Mouse (Mus musculus) kidney, postnatal 36 days (tissue): ENCODE measurements at regions not wholly inside any gene's neighbourhood (a gene's known extent, or its start where the extent isn't known, plus 50 kb on each side); places are given as distances from the start of the nearest gene placed in this dataset.
A peak's percentile ranks its signal among the peaks of the same experiment; 100 is the strongest.

Experiments
- DNase-seq, 2 experiments: peaks; one replicate each; pipeline ENCODE4 v3.0.0; 2021 to 2022; ENCODE audit warnings: mixed read lengths in 2 of 2

- DNase-seq = no peak
Observed at GRCm38 (mm10) chrX:106985684-106986083, 65.3 kb downstream of the Lpar4 start.

- DNase-seq = no peak
Observed at GRCm38 (mm10) chrX:106986794-106987193, 66.4 kb downstream of the Lpar4 start.

GRCm38 (mm10) chrX:106987779-106988178 is 67.4 kb downstream of the Lpar4 start:
- no peak for DNase-seq

- DNase-seq = no peak
Observed at GRCm38 (mm10) chrX:107004496-107004895, 83.8 kb upstream of the P2ry10 start.

- DNase-seq = no peak
Observed at GRCm38 (mm10) chrX:107008968-107009367, 79.3 kb upstream of the P2ry10 start.

GRCm38 (mm10) chrX:107012615-107013014 is 75.7 kb upstream of the P2ry10 start:
- DNase-seq = no peak

GRCm38 (mm10) chrX:107015335-107015734 is 73.0 kb upstream of the P2ry10 start:
- peak in 1 of 2 experiments; percentile 5 for DNase-seq

- DNase-seq = no peak
Observed at GRCm38 (mm10) chrX:107031726-107032125, 56.6 kb upstream of the P2ry10 start.

- no peak for DNase-seq
Observed at GRCm38 (mm10) chrX:107038041-107038440, 50.3 kb upstream of the P2ry10 start.
